Mouse (Mus musculus) cerebellum, postnatal 25 days (tissue): ENCODE data around the gene Gm20662.

Experiments used
- DNase-seq, 2 experiments: peaks; one replicate each; pipeline ENCODE4 v3.0.0; 2021; ENCODE audit warnings: mixed read lengths in 2 of 2

The Gm20662 gene

DNA sequence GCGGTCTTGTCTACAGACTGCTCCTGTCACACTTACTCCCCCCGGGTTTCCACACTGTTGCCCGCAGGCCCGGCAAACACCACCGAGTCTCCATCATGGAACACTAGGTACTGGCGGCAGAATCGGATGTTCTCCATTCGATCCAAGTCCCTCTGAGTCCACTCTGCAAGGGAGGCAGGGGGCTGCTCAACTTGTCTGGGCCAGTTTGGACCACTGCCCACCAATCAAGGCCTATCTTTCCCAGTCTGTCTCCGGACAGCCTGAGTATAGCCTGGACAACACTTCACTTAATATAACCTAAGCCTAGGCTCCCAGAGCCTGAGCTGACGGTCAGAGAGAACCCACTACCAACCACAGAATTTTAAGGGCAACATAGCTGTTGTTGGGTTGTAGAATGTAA is 97.4 kb downstream of the Gm20662 start:
- DNase-seq, result peak in 1 of 2 experiments; percentile 58

DNA sequence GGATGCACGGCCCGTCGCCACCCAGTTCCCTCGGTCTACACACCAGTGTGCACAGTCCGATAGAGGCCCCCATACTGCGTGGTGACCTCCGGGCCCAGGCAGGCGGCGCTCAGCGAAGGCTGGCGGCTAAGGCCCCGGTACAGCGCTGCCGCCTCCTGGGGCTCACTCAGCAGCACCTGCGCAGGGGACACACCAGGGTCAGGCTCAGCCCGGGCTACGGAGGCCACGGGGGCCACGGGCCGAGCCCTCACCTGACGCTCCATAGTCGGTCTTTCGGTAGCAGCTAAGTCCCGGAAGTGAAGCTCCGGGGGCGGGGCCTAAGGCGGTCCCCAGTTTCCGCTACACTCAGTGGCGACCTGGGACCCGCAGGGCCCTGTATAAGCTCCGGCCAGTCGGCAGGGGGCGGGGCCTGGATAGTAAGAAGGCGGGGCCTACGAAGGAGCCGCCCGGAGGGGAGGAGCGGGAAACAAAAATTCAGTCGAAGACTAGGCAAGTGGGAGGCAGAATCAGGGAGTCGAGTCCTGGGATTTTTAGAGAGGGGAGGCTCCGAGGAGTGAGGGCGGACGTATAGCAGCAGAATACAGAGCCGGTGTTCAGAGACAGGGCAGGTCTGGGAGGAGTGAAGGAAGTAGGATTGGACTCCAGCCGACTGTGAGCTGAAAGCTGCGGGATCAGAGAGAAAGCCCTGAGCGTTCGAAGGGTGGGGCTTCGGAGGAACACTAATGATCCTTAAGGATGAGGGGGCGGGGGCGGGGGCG is 98.2 kb downstream of the Gm20662 start, which contains the start of gene Apeh:
Apeh (minus strand) TSS at position 423 of the 758 bp plus-strand sequence.
- peak; percentile 94 to 97 for DNase-seq
